Mouse (Mus musculus) testis, adult 2 months (tissue): ENCODE data around the gene Efcab12. TPM values are rescaled to one million over a fixed set of nuclear protein-coding genes. Genes with fewer than 3 reads are reported as not detected.

Source experiments
- H3K27ac ChIP-seq: fragments of 200-500 bp; 2 replicates; pipeline ENCODE4 v1.5.1; 2012; ENCODE audit warnings: low read depth, low read length; ENCODE audit not compliant: control insufficient read depth, insufficient read depth
- H3K27me3 ChIP-seq: fragments of 200-500 bp; 2 replicates; pipeline ENCODE4 v1.6.1; 2012; ENCODE audit warnings: mild to moderate bottlenecking, low read length, moderate library complexity; ENCODE audit not compliant: control insufficient read depth, insufficient read depth
- H3K36me3 ChIP-seq: fragments of 200-500 bp; 2 replicates; pipeline ENCODE4 v1.6.1; 2012; ENCODE audit warnings: mild to moderate bottlenecking, low read length; ENCODE audit not compliant: control insufficient read depth, insufficient read depth
- H3K4me1 ChIP-seq: fragments of 200-500 bp; 2 replicates; pipeline ENCODE4 v1.6.1; 2012; ENCODE audit warnings: low read length; ENCODE audit not compliant: control insufficient read depth, insufficient read depth
- H3K4me3 ChIP-seq: fragments of 200-500 bp; 2 replicates; pipeline ENCODE4 v1.5.1; 2012; ENCODE audit warnings: low read depth, mild to moderate bottlenecking, low read length, moderate library complexity, mixed read lengths; ENCODE audit not compliant: control insufficient read depth
- CTCF ChIP-seq: fragments of 200-500 bp; IDR thresholded peaks from 2 replicates; pipeline ENCODE4 v1.5.1; 2012; ENCODE audit warnings: low read depth, mild to moderate bottlenecking, inconsistent platforms, low read length, moderate library complexity; ENCODE audit not compliant: control insufficient read depth, insufficient read depth, insufficient replicate concordance
- POLR2A ChIP-seq: fragments of 200-500 bp; IDR thresholded peaks from 2 replicates; pipeline ENCODE4 v1.6.1; 2012; ENCODE audit warnings: low read depth, mild to moderate bottlenecking, inconsistent platforms, low read length, moderate library complexity; ENCODE audit not compliant: control insufficient read depth
- polyA plus RNA-seq: library from polyadenylated mRNA; depleted of rRNA; stranded (reverse); fragments of >200 nt; gene quantifications from 2 replicates; pipeline ENCODE4 v1.2.3, GENCODE M21; 2012

Efcab12 gene
- polyA plus RNA-seq, 1 experiment = 26.2 TPM

- no peak overlapping the region for H3K27ac ChIP-seq
- H3K4me3 ChIP-seq = no peak overlapping the region
Measured at GRCm38 (mm10) chr6:115814104-115814503, 24.1 kb downstream of the Efcab12 start.

GRCm38 (mm10) chr6:115811606-115812005 lies 26.6 kb downstream of the Efcab12 start:
- no peak for TF ChIP-seq POLR2A
- TF ChIP-seq CTCF = no peak
- H3K36me3 ChIP-seq = no peaks in the 10 kb centered on the region
- peaks cover 2% of the 10 kb centered on the region for H3K4me1 ChIP-seq
- no peaks in the 10 kb centered on the region for H3K27me3 ChIP-seq
- no peak overlapping the region for H3K4me3 ChIP-seq
- H3K27ac ChIP-seq = no peak overlapping the region

More at GRCm38 (mm10) chr6:115814104-115814503, 24.1 kb downstream of the Efcab12 start:
- H3K27me3 ChIP-seq = no peaks in the 10 kb centered on the region
- H3K36me3 ChIP-seq = no peaks in the 10 kb centered on the region
- peak; percentile 39; the same call in 1 of the 2 replicates for TF ChIP-seq CTCF
- no peak for TF ChIP-seq POLR2A
- no peaks in the 10 kb centered on the region for H3K4me1 ChIP-seq

- H3K36me3 ChIP-seq = no peaks in the 10 kb centered on the region; the same call in 1 of the 2 replicates
- no peaks in the 10 kb centered on the region for H3K27me3 ChIP-seq
- TF ChIP-seq POLR2A = peak; percentile 93
- TF ChIP-seq CTCF = no peak
- H3K4me3 ChIP-seq = peak within 1 kb of the TSS; percentile 86
- peaks cover 2% of the 10 kb centered on the region for H3K4me1 ChIP-seq
- peak within 1 kb of the TSS; percentile 85 for H3K27ac ChIP-seq
Measured at GRCm38 (mm10) chr6:115808488-115809231, 29.6 kb downstream of the Efcab12 start, which contains the start of gene Rpl32. Gene Rpl32, minus strand, starts transcription at chr6:115808747.

- Histone ChIP-seq H3K27me3 (no peaks in the 10 kb centered on the region), H3K36me3 (no peaks in the 10 kb centered on the region; the same call in 1 of the 2 replicates), H3K4me3 (peak overlapping the region; percentile 86), H3K27ac (peak overlapping the region; percentile 85), H3K4me1 (peaks cover 2% of the 10 kb centered on the region)
- no peak for TF ChIP-seq POLR2A
Measured at GRCm38 (mm10) chr6:115808196-115808487, 30.1 kb downstream of the Efcab12 start.

GRCm38 (mm10) chr6:115807464-115808195 lies 30.6 kb downstream of the Efcab12 start:
- Histone ChIP-seq H3K4me1 (peaks cover 2% of the 10 kb centered on the region), H3K27ac (peak overlapping the region; percentile 85), H3K27me3 (no peaks in the 10 kb centered on the region), H3K4me3 (peak overlapping the region; percentile 86), H3K36me3 (no peaks in the 10 kb centered on the region; the same call in 1 of the 2 replicates)
- TF ChIP-seq POLR2A (no peak), CTCF (no peak)

GRCm38 (mm10) chr6:115804432-115805192 lies 33.6 kb downstream of the Efcab12 start:
- Histone ChIP-seq H3K4me3 (no peak overlapping the region), H3K4me1 (peaks cover 2% of the 10 kb centered on the region), H3K27me3 (no peaks in the 10 kb centered on the region), H3K36me3 (peaks cover 2% of the 10 kb centered on the region), H3K27ac (no peak overlapping the region)
- no peak for TF ChIP-seq CTCF
- no peak for TF ChIP-seq POLR2A

GRCm38 (mm10) chr6:115803541-115804382 lies 34.5 kb downstream of the Efcab12 start:
- TF ChIP-seq CTCF = peak; percentile 54; the same call in 1 of the 2 replicates
- no peak for TF ChIP-seq POLR2A
- peaks cover 2% of the 10 kb centered on the region for H3K4me1 ChIP-seq
- no peak overlapping the region for H3K27ac ChIP-seq
- H3K36me3 ChIP-seq = peaks cover 5% of the 10 kb centered on the region
- H3K27me3 ChIP-seq = no peaks in the 10 kb centered on the region
- no peak overlapping the region for H3K4me3 ChIP-seq
